Mouse (Mus musculus) neural tube, embryonic 12.5 days (tissue): ENCODE measurements around the gene H2-DMb1. TPM values are rescaled to one million over a fixed set of nuclear protein-coding genes. Genes with fewer than 3 reads are reported as not detected.

Source experiments
- ATAC-seq: fragments of 200-750 bp; cut with Nextera tagmentation; 2 replicates; pipeline ENCODE4 v1.8.0; 2017; ENCODE audit warnings: low read depth, mild to moderate bottlenecking, moderate TSS enrichment, moderate library complexity; ENCODE audit not compliant: low FRiP score
- H3K27ac ChIP-seq: fragments of 300-500 bp; sonication (generic); 2 replicates; pipeline ENCODE4 v1.5.1; 2016
- H3K27me3 ChIP-seq: fragments of 300-500 bp; sonication (generic); replicated peaks from 2 replicates; pipeline ENCODE4 v1.6.1; 2016; ENCODE audit warnings: mild to moderate bottlenecking
- H3K36me3 ChIP-seq: fragments of 300-500 bp; sonication (generic); 2 replicates; pipeline ENCODE4 v1.6.1; 2016; ENCODE audit warnings: mild to moderate bottlenecking
- H3K4me1 ChIP-seq: fragments of 300-500 bp; sonication (generic); 2 replicates; pipeline ENCODE4 v1.6.1; 2016
- H3K4me2 ChIP-seq: fragments of 300-500 bp; sonication (generic); replicated peaks from 2 replicates; pipeline ENCODE4 v1.6.1; 2016; ENCODE audit warnings: mild to moderate bottlenecking
- H3K4me3 ChIP-seq: fragments of 300-500 bp; sonication (generic); 2 replicates; pipeline ENCODE4 v1.5.1; 2016
- H3K9ac ChIP-seq: fragments of 300-500 bp; sonication (generic); 2 replicates; pipeline ENCODE4 v1.6.1; 2016; ENCODE audit warnings: mild to moderate bottlenecking
- H3K9me3 ChIP-seq: fragments of 300-500 bp; sonication (generic); 2 replicates; pipeline ENCODE4 v1.6.1; 2016; ENCODE audit warnings: mild to moderate bottlenecking
- WGBS: fragments of 180-500 bp; shearing (Covaris S2); methylation state at CpG from one replicate; pipeline ENCODE4 v1.1.7; 2016; 5-methylcytosine and 5-hydroxymethylcytosine counted together
- polyA plus RNA-seq: library from polyadenylated mRNA; unstranded; fragments of >200 nt; fragmentation: Nextera tagmentation; extraction: Ambion mirVana; gene quantifications from 2 replicates; pipeline ENCODE4 v1.2.1, GENCODE M21; 2016

H2-DMb1 gene
- polyA plus RNA-seq, 1 experiment from 2014 or later, result 0.23 TPM

- Histone ChIP-seq H3K9ac (no peak overlapping the region), H3K36me3 (no peaks in the 10 kb centered on the region), H3K9me3 (peaks cover 3% of the 10 kb centered on the region; the same call in 1 of the 2 replicates), H3K4me2 (no peak overlapping the region), H3K4me1 (peaks cover 8% of the 10 kb centered on the region; the same call in 1 of the 2 replicates), H3K27ac (no peak overlapping the region), H3K4me3 (no peak overlapping the region), H3K27me3 (peaks cover 67% of the 10 kb centered on the region)
- ATAC-seq, result no peak
- 47% methylated on average over 3 of the region's 3 CpGs for WGBS
Measured at GRCm38 (mm10) chr17:34209680-34210079, 56.8 kb downstream of the H2-DMb1 start.

Other genes starting within 250 kb of the H2-DMb1 start
- gene Platr17, start 247.9 kb upstream of the H2-DMb1 start, polyA plus RNA-seq, result not detected in 2 replicates
- gene Daxx, start 243.7 kb upstream of the H2-DMb1 start, polyA plus RNA-seq, result 60.3 and 62.1 TPM in 2 replicates
- 23.6 and 23.9 TPM in 2 replicates for gene Tapbp, start 237.2 kb upstream of the H2-DMb1 start, polyA plus RNA-seq
- 21.9 and 24.1 TPM in 2 replicates for gene Zbtb22, start 237.2 kb upstream of the H2-DMb1 start, polyA plus RNA-seq
- 64.3 and 68.1 TPM in 2 replicates for gene Rgl2, start 223.5 kb upstream of the H2-DMb1 start, polyA plus RNA-seq
- gene Pfdn6, start 212.7 kb upstream of the H2-DMb1 start, polyA plus RNA-seq, result 184 and 191 TPM in 2 replicates
- gene Wdr46, start 212.4 kb upstream of the H2-DMb1 start, polyA plus RNA-seq, result 38.4 and 39.7 TPM in 2 replicates
- gene B3galt4, start 201.6 kb upstream of the H2-DMb1 start, polyA plus RNA-seq, result 7.9 and 8.3 TPM in 2 replicates
- 66.0 and 66.5 TPM in 2 replicates for gene Vps52, start 197.3 kb upstream of the H2-DMb1 start, polyA plus RNA-seq
- gene Rps18, start 197.1 kb upstream of the H2-DMb1 start, polyA plus RNA-seq, result 914 and 923 TPM in 2 replicates
- 15.2 and 16.8 TPM in 2 replicates for gene H2-K1, start 152.7 kb upstream of the H2-DMb1 start, polyA plus RNA-seq
- 25.9 and 30.7 TPM in 2 replicates for gene Ring1, start 128.4 kb upstream of the H2-DMb1 start, polyA plus RNA-seq
- gene H2-Ke6, start 125.0 kb upstream of the H2-DMb1 start, polyA plus RNA-seq, result 61.3 and 70.6 TPM in 2 replicates
- 172 and 173 TPM in 2 replicates for gene Slc39a7, start 121.4 kb upstream of the H2-DMb1 start, polyA plus RNA-seq
- gene Rxrb, start 121.3 kb upstream of the H2-DMb1 start, polyA plus RNA-seq, result 65.2 and 69.1 TPM in 2 replicates
- gene Col11a2, start 113.6 kb upstream of the H2-DMb1 start, polyA plus RNA-seq, result 5.7 and 6.3 TPM in 2 replicates
- gene H2-Oa, start 60.7 kb upstream of the H2-DMb1 start, polyA plus RNA-seq, result 0.44 and 0.50 TPM in 2 replicates
- 12.3 and 15.0 TPM in 2 replicates for gene H2-DMa, start 33.5 kb upstream of the H2-DMb1 start, polyA plus RNA-seq
- 135 and 141 TPM in 2 replicates for gene Brd2, start 30.4 kb upstream of the H2-DMb1 start, polyA plus RNA-seq
- gene H2-DMb2, start 9.8 kb upstream of the H2-DMb1 start, polyA plus RNA-seq, result 0.17 and 0.23 TPM in 2 replicates
- 1.3 and 1.9 TPM in 2 replicates for gene Tap1, start 34.5 kb downstream of the H2-DMb1 start, polyA plus RNA-seq
- 0.57 and 1.0 TPM in 2 replicates for gene Psmb9, start 34.7 kb downstream of the H2-DMb1 start, polyA plus RNA-seq
- 2.3 and 2.4 TPM in 2 replicates for gene Psmb8, start 44.6 kb downstream of the H2-DMb1 start, polyA plus RNA-seq
- gene Tap2, start 50.5 kb downstream of the H2-DMb1 start, polyA plus RNA-seq, result 0.89 and 1.7 TPM in 2 replicates
- gene H2-Ob, start 85.8 kb downstream of the H2-DMb1 start, polyA plus RNA-seq, result not detected in 2 replicates
- gene H2-Ab1, start 104.6 kb downstream of the H2-DMb1 start, polyA plus RNA-seq, result 1.6 and 2.2 TPM in 2 replicates
- gene H2-Aa, start 134.8 kb downstream of the H2-DMb1 start, polyA plus RNA-seq, result 0.16 TPM in 1 of 2 replicates, not detected in the other
- gene H2-Eb1, start 152.8 kb downstream of the H2-DMb1 start, polyA plus RNA-seq, result 1.8 and 2.3 TPM in 2 replicates
- 0.20 TPM in 1 of 2 replicates, not detected in the other for gene H2-Eb2, start 172.6 kb downstream of the H2-DMb1 start, polyA plus RNA-seq
- not detected in 2 replicates for gene Btnl2, start 201.8 kb downstream of the H2-DMb1 start, polyA plus RNA-seq
- not detected in 2 replicates for gene Btnl1, start 224.1 kb downstream of the H2-DMb1 start, polyA plus RNA-seq
- gene BC051142, start 245.7 kb downstream of the H2-DMb1 start, polyA plus RNA-seq, result 1.4 and 1.6 TPM in 2 replicates